Mouse (Mus musculus): ENCODE measurements around the gene Atxn2l.
"Not testable (repeated sequence)": the region's sequence is repeated elsewhere in the genome, so short reads cannot be mapped to it uniquely, and the experiment has no call there.

The Atxn2l gene

DNA sequence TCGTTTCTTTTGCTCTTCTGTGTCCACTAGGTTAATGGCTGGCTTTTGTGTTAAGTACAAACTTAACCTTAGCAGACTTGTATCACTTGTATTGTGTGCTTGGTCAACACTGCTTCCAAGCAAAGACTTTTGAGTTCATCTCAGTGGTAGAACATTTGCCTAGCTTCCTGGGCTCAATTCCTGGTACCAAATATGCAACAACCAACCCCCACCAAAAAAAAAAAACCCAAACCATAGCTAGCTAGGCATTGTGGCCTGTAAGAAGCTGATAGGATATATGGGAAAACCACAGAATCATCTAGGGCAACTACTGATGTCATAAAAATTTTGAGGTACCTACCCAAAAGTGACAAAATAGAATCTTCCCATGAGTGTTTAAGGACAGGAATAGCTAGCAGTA, 12.2 kb downstream of the Atxn2l start:
- DNase-seq (ENCODE audit: low read depth, low spot score) = no peak

DNA sequence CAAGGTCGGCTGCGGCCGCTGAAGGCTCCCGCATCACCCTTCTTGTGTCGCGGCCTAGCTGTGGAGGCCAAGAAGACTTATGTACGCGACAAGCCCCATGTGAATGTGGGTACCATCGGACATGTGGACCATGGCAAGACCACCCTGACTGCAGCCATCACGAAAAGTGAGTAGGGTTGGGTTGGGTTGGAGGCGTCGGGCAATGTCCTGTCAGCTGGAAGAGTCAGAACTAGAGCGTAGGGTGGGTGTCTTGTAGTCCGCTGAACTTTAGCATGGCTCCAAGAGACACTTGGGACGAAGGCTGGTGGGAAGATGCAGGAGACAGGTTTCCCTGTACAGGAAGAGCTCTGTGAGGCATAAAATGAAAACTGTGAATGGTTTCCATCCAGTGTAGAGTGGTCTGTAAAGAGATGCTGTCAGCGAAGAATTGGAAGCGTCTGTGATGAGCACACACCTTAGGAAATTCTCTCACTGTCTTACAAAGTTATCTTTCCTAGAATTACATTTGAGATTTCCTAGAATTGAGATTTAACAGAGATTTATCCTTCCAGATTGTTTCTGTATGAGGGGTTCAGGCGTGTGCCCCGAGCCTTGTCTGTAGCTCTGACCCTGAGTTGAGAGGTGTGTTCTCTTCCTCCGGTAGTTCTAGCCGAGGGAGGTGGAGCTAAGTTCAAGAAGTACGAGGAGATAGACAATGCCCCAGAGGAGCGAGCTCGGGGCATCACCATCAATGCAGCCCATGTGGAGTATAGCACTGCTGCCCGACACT, 15.4 kb downstream of the Atxn2l start:
- DNase-seq (ENCODE audit: low read depth, low spot score) = not testable (repeated sequence)

DNA sequence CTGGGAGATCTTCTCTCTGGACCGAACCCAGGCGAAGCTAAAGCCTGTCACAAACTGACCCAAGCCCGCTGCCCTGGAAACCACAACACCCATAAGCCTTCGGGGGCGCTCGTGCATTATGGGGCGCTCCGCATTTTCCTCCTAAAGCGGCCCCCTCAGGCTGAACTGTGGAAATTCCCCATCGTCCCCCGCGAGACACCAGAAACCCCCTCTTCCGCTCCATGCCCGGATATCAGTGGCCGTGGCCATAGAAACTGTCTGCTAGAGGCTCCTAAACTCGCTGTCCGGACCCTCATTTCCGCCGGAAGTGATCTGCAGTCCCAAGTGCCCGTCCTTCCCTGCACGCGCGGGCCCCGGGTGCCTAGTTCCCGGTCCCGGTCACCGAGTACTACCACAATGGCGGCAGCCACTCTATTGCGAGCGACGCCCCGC, 16.2 kb downstream of the Atxn2l start, which contains the start of gene Tufm:
TSS of gene Tufm (plus strand) at position 310 of the 432 bp plus-strand sequence.
- DNase-seq (ENCODE audit: low read depth, low spot score) = peak; percentile 98

DNA sequence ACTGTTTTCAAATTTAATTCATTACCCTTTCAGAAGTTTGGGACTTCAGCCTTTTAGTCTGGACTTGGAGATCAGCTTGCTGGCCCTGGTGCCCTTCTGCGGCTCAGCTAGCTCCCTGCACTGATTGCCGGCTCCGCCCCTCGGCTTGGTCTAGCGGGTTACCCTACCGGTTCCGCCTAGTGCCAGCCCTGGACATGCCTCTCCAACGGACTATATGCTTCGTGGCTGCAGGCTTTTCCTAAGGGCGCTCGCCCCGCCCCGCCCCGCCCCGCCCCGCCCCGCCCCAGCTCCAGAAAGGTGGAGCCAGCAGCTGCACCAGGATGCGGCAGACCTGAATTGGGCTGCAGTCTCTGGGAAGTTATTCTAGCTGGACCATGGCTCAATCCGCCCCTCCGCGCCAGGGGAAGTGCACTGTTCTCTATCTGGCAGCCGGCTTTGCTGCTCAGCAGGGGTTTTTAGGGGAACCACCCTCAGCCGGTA, 20.8 kb downstream of the Atxn2l start:
- peak; percentile 97 for DNase-seq (ENCODE audit: low read depth, low spot score)

DNA sequence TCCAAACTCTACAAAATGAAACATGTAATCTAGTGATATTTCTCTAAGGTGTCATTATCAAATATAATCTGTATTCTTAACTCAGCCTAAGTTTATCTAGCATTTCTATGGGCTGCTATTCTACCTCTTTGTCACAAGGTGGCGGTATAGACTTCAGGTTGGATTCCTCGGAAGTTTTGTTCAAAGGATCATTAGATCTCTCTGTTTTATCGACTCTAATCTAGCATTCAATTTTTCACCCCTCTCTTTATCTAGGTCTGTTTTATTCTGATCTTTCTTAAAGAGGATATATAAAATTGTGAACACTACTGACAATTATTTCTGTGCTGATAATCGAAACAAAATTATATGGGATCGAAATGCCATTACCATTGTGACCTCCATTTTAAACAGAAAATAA, 21.5 kb downstream of the Atxn2l start:
- DNase-seq (ENCODE audit: low read depth, low spot score) = no peak

DNA sequence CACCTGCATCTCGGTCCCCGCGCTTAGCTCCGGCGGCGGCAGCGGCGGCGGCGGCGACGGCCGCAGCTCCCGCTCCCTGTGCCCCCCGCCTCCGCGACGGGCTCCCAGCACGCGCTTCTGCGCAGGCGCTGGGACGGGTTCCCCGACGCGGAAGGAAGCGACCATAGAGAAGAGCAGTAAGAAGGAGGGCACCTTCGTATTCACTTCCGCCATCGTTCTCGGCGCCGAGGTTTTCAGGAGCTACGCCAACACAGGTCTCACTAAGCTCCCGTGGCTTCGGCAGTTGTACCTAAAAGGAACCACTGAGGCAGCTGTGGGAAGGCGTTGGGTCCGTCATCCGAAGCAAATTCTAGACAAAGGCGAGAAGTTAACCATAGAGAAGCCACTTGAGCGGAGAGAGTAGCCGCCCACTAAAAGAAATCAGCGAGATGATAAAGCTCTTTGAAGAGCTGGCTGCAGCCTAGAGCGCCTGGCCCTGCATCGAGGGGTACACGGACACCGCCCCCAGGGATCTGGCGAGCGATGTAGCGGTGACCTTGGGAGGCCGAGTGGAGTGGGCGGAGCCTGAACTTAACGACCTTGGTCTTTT, 28.1 kb downstream of the Atxn2l start, which contains the start of gene Sh2b1:
TSS of gene Sh2b1 (minus strand) at position 432 of the 589 bp plus-strand sequence.
- DNase-seq (ENCODE audit: low read depth, low spot score) = peak; percentile 97

DNA sequence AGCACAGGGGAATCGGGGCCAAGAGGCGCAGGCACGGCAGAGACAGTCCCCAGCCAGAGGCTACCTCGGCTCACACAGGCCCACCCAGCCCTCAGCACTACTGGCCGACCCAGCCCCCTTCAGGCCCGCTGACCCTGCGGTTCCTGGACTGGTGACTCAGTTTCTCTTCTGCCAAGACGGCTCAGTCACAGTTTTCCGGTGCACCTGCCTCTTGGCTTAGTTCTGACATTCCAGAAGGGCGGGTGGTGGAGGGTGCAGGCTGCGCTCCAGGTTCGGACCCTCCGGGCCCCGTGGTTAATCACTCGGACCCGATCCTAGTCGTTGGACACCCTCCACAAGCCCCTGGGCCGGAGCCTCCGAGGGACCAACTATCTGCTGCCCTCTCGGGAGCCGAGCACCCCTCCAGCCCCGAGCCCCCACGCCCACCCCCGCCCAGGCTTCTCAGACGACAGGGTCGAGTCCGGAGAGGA, 28.7 kb downstream of the Atxn2l start:
- no peak for DNase-seq (ENCODE audit: low read depth, low spot score)

DNA sequence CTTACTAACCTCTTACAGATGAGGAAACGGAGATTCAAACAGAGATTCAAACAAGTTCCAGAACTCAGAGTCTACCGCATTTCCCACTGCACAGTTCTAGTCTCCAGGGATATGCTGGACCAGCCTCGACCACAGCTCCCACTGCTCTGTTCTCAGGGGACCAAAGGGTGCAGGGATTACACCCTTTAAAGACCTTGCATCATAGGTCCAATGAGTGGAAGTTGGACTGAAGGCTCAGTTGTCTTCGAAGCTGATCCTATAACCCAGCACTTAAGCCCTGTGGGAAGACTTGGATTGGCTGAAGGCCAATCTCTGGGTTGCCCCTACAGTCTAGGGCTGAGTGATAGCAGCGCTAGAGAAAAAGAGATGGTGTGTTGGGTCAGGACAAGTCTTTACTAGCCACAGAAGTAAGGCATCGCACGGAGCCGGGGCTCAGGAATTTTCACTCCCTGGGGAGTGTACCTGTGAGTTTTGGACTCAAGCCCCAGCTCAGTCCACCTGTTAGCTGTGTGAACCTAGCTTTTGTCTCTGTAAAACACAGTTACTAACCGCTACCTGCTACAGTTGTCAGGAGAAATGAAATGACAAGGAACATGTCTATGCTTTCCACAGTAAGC, 29.7 kb downstream of the Atxn2l start:
- DNase-seq (ENCODE audit: low read depth, low spot score) = no peak

DNA sequence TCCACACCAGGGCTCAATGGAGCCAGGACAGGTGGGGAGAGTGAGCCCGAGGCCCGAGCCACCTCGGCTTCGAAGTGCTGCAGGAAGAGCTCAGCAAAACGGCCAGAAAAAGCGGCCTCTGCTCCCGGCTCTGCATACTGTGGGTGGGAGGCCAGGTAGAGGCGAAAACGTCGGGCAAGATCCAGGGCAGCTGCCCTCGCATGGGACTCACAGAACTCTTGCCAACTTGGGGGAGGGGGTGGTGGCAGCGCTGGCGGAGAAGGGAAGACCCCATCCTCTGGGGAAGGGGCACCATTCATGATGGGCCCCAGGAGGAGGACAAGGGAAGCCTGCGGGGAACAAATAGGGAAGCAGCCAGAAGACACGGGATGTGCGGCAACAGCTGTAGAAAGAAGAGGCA, 30.5 kb downstream of the Atxn2l start:
- DNase-seq (ENCODE audit: low read depth, low spot score) = no peak

DNA sequence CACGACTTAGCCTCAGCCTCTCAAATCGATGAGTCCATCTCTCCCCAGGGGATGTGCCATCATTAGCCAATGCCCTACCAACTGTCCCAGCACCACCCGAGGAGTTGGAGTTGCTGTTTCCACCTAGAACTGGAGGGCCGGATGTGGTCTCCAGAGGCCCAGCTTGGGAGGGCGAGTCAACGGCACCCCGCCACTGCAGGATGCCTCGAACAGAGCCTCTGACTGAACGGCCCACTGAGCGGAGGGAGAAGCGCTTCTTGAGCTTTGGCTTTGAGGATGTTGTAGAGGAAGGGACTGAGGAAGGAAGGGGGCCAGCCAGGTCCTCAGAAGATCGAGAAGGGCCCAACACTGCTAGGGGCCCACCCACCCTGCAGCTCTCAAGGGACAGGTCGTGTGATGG, 30.9 kb downstream of the Atxn2l start:
- DNase-seq (ENCODE audit: low read depth, low spot score) = no peak

DNA sequence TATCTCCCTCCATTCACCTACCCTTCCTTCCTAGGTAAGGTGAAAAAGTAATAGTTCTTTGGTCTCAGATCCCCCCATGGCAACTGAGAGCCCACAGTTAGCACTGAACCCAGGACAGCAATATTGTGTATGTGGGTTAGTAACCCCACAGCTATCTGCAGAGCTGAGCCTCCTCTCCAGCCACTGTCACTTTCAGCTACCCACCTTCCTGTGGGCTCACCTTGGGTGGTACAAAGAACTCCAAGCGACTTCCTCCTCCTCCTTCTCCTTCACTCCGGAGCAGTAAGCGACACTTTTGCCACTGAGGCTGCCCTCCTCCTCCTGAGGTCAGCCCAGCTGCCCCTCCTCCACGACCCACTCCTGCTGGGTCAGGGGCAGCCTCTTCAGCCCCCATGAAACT, 31.4 kb downstream of the Atxn2l start:
- DNase-seq (ENCODE audit: low read depth, low spot score) = no peak

DNA sequence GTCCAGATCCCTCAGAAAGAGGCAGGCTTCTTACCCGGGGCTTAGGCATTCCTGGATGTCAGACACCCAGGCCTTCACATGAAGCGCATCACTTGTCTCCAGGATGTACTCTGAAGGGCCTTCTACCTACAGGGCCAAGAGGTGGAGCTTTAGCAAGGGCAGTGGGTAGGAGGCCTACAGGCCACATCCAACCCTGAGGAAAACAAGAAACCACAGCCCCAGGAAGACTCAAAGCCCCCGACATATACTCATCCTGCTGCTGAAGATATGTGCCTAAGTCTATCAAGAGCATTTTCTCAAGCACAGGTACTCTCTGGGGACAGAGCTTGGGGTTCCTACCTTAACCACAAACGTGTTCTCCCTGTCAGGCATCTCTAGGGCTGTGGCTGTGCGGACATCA, 31.9 kb downstream of the Atxn2l start:
- DNase-seq (ENCODE audit: low read depth, low spot score) = no peak

DNA sequence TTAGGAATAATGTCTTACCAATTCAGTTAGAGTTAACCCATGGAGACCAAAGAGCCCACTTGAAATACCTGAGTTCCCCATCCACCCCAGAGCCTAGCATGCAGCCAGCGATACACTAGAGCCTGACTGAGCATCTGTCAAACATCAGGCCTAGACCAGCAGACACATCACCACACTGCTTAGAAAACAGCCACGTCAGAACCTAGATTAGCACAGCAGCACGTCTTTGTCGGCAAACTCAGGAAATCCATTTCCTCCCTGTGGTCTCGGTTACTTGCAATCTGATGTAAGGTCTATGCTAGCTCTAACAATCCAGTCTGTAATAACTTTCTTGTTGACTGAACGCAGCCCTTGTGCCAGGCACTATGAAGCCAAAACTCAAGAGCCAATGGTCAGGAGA, 33.2 kb downstream of the Atxn2l start:
- no peak for DNase-seq (ENCODE audit: low read depth, low spot score)

DNA sequence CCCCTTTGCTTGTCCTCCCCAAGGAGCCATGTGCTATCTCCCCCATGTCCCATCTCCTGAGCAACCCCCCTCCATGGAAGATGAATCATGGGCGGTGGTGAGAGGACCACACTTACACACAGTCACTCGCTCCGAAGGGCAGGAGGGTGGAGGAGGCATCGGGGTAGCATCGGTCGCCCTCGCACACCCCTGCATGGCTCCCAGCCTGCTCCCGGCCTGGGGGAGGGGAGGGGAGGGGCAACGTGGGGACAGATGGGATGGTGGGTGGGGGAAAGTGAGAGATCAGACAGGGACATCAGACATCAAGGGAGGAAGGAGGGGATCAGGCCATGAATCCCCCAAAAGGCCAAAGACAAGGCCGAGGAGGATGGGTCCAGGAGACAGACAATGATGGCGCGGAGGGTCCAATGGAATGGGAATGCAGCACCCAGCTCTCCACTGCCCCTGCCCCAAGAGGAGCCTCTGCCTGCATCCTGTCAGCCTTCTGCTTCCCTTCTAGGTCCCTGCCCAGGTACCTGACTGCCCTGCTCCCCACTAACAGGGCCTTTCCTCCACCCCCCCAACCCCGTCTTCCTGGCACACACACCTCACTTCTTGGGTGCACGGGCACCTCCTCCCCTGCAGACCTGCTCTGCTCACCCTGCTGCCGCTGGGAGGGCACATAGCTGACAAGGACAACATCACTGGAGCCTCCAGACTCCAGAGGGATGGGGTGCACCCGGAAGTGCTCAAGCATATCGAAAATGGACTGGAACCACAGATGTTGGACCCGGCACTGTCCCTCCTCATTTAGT, 35.2 kb downstream of the Atxn2l start:
- DNase-seq (ENCODE audit: low read depth, low spot score) = no peak

DNA sequence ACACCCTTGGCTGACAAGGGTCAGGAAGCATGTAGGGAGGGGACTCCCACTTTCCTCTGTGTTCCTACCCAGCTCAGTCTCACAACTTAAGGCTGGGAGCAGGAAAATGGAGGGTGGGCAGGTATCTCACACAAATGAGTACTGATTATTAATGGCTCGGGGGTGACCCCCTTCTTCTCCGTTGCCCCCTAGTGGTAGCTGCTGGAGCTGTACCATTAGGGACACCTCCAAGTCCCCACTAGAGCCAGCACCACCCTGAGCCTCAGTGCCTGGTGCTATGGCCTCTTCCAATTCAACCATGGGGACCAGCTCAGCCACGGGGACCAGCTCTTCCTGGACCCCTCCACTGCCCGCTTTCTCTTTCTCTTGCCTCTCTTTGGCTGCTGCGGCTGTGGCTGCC, 36.0 kb downstream of the Atxn2l start:
- peak; percentile 68 for DNase-seq (ENCODE audit: low read depth, low spot score)

DNA sequence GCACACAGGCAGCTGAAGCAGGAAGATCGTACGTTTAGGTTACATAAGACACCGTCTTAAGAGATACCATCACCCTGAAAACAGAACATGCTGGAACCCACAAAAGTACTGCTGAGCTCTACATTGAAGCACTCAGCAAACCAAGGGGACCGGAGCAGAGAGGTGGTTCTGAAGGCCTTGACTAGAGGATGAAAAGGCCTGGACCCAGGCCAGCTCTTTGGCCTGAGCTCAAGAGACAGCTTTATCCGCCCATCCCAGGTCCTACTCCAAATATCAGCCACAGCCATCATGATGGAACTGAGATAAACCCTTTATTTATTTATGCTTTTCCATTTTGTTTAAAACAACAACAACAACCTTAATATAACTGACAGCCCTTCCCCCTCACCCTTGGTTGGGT, 36.5 kb downstream of the Atxn2l start:
- DNase-seq (ENCODE audit: low read depth, low spot score) = no peak

DNA sequence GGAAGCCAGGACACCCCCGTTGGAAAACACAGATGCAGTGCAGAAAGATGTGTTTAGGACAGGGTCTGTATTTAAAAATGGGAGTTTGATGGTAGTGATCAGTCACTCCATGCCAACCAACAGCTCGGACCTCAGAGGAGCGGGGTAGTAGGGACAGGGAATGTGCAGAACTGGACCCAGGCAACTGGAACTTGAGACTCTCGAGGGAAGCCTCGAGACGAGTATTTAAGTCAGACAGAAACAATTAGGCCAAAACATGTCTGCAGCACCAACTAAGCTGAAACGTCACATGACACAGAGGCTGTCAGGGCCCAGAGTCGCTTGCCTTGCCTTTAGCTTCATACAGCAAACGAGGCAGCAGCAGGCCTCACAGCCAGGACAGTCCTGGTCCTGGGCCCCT, 37.1 kb downstream of the Atxn2l start:
- DNase-seq (ENCODE audit: low read depth, low spot score) = no peak

DNA sequence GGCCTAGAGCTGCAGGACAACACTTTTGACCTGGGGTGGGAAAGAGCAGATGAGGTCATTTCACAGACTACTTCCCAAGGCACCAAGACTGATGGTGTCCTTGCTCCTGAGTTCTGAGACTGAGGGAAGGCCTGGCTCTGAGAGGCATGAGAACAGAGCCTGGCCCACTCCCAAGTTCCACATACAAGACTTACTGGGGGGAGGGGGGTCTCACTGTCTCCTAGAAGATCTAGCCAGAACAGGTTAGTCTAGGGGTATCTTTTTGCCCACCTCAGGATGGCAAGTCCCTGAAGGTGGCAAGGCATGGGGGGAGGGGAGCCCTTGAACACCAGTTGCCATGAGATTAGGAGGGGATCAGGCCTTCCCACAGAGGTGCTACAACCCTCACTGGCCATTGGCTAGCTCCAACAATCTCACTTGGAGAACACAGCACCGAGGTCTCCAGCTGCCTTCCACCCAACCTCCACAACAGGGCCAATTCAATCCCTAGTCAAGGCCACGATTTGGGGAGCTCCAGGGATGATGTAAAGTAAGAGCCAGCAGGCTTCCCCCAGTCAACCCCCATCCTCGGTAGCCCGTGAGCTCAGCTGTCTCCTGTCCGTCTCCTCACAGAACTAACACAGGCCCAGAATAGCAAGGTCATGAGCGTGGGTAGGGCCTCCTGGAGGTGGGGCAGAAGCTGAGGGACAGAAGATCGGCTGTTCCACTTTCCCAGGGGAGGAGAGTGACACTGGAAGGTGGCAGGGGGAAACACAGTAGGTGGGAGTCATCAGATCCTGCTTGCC, 37.8 kb downstream of the Atxn2l start:
- DNase-seq (ENCODE audit: low read depth, low spot score) = no peak

DNA sequence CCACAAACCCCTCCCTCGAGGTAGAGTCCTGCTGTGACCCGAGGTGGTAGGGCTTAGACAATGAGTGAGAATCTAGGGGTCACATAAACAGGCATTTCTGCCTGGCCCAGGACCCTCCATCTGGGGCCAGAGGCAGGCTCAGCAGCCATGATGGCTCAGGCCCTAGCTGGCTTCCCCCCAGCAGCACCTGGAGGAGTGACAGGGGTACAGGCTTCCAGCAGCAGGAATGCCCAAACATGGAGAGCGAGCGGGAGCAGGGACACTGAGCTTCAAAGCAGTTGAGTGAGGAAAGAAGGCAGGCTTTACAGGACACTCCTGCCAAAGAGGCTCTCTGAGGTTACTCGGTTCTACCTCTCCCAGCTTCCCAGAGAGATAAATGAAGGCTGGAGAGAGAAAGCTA, 38.4 kb downstream of the Atxn2l start:
- DNase-seq (ENCODE audit: low read depth, low spot score) = no peak

DNA sequence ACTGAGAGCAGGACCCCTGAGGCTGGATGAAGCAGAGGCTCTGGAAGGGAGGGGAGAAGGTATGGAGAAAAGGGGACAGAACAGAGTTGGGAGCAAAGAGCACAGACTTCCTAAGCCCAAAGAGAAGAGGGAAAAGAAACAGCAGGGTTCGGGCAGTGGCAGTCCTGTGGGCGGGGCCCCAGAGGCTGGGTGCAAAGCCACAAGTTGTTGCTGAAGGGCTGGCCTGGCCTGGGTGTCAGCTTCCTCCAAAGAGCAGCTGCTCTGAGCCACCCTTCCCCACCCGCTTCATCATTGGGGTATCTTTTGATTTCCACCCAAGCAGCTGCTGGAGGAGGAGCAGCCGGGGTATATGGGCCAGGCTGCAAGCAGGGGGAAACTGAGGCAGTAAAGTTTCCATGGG, 39.1 kb downstream of the Atxn2l start:
- DNase-seq (ENCODE audit: low read depth, low spot score) = no peak

DNA sequence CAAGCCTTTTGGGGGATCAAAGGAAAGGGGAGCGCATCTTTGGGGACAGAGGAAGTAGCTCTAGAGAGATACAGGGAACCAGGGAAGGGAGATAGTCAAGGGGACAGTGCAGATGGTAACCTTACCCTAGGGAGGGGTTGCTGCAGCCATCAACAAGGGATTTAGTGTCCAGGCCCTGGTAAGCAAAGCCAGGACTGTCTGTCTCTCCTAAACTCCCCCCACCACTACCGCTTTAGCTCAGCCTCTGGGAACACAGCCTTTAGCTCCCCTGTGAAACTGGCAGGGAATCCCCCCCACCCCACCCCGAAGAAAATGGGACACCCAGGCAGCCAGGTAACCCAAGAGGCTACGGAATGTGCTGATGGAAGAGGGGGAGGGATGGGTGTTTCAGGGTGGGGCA, 39.7 kb downstream of the Atxn2l start:
- no peak for DNase-seq (ENCODE audit: low read depth, low spot score)

All from ES-CJ7 (cell line).